Mouse (Mus musculus) lung, postnatal 14 days (tissue): ENCODE measurements around the gene Tent5c.

Experiments
- DNase-seq: peaks from one replicate; pipeline ENCODE4 v3.0.0; 2021

Gene Tent5c

DNA sequence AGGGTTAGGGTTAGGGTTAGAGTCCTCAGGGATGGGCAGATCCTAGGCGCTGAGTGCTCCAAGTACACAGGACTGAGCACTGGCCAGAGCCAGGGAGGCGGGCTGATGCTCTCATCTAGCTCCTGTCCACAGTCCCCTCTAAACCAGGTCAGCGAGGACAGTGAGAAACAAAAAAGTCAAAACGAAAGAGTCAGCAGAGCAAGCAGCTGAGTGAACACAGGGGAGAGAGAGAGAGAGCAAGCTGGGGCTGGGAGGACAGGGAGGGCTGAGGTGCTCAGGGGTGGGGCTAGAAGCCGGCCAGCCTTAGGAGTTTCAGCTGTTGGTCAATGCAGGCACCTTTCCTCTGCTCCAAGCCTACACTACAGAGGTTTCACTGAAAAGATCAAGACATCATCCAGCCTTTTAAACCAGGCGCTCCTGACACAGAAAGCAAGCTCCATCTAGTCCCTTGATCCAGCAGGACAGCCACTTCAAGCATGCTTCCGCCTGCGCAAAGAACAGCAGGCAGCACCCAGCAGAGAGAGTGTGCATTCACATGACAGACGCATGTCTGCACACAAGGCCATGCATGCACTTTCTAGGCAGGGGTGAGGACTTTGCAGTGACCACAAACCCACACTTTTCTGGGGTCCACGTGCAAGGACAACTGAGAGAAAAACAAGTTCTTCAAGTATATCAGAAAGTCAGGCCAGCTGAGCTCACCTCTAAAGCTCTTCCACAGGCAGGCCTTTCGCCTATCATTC lies 3.6 kb downstream of the Tent5c start:
- no peak for DNase-seq

DNA sequence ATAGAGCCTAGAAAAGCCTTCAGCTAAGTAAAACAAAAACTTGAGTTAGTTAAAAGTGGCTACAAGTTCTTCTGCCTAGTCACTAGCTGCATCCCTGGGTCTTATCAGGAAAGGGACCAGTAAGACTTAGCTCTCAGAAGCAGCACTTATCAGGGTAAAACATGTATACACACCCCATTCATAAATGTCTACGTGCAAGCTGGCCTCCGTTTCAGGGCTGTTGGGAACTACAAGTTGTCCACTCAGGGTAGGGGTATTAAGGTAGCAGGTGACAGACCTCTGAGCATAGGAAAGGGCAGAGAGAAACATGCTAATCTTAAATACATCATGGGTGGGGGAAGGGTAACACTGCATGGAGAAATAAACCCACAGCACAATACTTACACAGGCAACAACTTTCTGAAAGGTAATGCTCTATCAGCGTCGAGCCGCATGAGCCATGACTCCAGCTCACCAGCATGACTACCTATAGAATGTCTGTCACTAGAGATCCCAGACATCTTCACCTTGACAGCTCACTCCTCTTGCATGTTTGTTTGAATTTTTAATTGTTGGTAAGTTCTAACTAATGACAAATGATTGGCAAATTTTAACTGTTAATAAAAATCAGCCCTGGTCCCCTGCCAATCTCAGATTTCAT lies 6.0 kb downstream of the Tent5c start:
- DNase-seq, result no peak

- no peak for DNase-seq
These were observed 6.7 kb downstream of the Tent5c start for GRCm38 (mm10) chr3:100482324-100482911.

GRCm38 (mm10) chr3:100480251-100481005 lies 8.7 kb downstream of the Tent5c start:
- no peak for DNase-seq

GRCm38 (mm10) chr3:100474950-100475472 lies 14.1 kb downstream of the Tent5c start:
- DNase-seq, result no peak

- no peak for DNase-seq
These were observed 14.6 kb downstream of the Tent5c start for GRCm38 (mm10) chr3:100474536-100474935.

- no peak for DNase-seq
These were observed 16.0 kb downstream of the Tent5c start for GRCm38 (mm10) chr3:100473146-100473545.

DNA sequence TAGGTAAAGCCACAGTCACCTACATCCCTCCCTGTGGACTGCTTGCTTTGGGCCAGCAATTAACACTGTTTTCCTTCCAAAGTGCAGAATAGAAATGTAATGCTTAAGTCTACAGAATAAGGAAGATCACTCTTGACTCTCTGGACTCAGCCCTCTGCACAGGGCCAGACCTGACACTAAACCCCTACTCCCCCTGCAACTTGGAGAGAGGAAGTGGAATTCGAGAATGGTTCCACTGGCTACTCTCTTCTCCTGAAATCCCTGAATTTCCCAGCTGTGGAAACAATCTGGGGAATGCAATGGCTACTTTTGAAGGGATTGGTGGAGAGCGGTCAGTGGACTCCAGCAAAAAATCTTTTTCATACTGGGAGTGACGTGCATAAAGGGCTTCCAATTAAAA lies 18.2 kb downstream of the Tent5c start:
- DNase-seq, result no peak

DNA sequence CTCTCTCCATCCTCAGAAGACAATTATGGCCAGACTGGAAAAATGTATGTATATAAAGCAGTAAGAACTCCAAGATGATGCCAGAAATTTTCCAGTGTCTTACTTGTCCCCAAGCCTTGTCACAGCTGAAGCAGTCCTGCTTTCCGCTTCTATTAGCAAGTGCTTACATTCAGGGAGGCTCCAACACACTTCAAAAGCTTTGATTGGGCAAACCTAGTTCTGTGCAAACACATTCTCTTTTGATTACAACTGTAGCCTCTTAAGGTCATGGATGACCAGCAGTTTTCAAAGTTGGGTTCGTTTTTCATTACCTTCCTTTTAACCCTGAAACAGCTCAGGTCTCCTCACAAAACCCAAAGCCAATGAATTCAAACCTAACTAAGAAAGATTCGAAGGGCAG lies 19.0 kb downstream of the Tent5c start:
- DNase-seq, result no peak

DNA sequence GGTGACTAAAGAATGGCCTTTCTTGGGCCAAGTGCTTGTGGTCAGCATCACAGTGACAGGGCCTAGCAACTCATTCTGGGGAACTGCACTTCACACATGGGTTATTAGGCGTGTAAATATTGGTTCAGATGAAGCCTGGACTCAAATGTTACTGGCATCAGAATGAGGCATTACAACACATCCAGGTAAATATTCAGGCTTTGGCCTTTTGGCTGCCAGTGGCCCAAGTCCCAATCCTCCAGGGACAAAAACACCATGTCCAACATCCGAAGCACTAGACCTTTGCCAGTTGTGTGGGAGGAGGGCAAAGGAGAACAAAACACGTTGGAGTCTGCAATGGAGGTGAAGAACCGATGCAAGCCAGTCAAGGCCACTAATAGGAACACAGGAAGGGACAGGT lies 22.6 kb downstream of the Tent5c start:
- DNase-seq, result no peak

- DNase-seq, result no peak
These were observed 24.5 kb downstream of the Tent5c start for GRCm38 (mm10) chr3:100464596-100464995.

DNA sequence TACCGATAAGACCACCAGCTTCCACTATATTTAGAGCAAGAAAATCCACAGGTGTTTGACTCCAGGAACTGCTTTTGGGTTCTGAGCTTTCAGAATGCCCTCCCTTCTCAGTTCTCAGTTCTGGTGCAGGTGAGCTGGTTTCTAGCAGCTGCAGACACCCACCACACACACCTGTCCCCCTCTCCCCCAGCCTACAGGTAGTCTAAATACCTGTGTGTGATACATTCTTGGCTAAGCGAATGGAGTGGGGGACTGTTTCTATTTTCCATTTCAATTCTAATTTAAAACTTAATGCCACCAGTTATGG lies 25.2 kb downstream of the Tent5c start:
- no peak for DNase-seq

DNA sequence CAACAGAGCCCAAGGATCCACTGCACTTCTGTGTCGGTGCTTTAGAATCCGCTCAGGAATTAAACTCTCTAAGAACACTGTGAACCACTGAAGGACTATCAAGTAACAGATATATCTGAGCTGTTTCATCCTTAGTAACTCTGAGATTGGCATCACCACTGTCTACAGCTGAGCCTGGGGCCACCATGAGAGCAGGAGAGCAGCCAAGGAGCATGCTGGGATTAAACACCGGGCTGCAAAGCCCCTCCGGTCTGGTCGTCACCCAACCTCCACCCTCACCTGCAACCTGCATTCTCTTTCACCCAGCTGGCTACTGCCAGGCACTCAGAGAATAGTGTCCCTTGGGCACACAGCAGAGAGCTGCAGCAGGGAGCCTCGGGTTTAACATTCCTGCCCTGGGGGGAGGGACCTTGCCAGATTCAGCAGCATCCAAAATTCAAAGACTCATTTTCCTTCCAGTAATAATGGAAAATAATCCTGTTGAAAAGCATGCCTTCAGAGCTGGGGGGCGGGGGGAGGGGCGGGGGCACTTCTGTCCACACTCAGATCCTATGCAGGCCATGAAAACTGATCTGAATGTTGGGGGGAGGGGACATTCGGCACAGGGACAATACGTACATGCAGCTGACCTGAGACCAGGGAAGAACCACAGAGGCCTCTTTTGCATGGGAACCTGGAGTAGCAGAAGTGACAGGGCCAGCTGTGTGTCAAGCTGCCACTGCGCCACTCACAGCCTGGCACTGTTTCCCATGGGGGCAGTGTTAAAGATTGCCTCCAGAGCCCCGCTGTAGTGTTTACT lies 25.8 kb downstream of the Tent5c start:
- no peak for DNase-seq

GRCm38 (mm10) chr3:100462235-100463083 lies 26.7 kb downstream of the Tent5c start:
- no peak for DNase-seq

DNA sequence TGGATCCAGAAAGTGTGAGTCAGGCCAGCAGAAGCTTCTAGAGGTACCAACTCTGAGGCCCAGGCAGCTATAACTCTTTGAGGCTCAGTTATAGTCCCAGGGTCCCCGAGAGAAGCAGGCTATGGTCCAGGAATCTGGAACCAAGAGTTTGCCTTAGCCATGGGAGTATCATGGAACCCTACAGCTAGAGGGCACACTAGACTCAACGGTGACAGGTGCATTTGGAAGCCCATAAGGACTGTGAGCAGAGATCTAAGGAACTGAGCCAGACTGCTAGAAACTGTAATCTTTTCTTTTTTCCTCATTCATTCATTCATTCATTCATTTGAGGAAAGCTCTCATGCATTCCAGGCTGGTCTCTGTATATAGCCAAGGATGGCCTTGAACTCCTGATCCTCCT lies 28.6 kb downstream of the Tent5c start:
- DNase-seq, result no peak

DNA sequence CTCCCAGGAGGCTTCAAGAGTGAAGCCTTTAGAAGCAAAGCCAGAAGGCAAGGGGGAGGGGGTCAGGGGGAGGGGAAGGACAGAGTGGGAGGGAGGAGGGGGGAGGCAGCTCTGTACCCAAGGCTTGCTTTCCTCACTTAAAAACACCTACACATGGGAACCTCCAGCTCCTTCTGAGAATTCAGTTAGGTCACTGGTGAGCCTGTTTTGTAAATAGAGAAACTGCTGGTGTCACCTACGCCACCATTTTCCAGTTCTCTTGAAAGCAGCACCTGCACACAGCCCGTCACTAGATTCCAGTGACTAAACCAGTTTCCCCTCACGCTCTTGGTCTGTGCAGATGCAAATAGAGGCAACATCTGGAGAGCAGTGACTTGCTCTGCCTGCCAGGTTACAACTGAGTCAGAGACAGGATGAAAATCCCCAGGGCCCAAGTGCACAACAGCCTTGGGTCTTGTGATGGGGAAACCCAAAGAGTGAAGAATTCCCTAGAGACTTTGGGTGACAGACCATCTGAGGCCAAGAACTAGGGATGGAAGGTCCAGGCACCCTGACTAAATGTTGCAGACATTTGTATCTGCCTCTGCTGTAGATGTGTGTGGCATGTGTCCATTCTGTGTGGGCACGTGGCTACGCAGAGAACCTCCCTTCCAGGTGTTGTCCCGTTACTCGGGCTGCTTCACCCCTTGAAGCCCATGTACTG lies 45.2 kb downstream of the Tent5c start:
- DNase-seq, result no peak

DNA sequence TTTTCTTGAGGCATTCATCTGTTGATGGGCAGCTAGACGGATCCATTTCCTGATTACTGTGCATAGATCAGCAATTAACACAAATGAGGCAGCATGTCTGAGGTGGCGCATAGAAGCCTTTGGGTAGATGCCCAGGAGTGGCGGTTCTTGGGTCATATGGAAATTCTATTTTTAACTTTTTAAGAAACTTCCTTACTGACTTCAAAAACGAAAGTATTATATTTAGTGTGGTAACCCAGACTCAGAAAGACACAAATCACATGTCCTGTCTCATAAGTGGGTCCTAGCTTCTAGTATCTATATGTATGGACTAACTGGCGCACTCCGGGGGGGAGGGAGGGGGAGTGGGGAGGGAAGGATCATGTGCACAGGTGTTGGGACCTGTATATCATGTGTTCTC lies 46.6 kb downstream of the Tent5c start:
- DNase-seq, result no peak

- no peak for DNase-seq
These were observed 48.4 kb downstream of the Tent5c start for GRCm38 (mm10) chr3:100440754-100441153.

- peak; percentile 21 for DNase-seq
These were observed 49.1 kb downstream of the Tent5c start for GRCm38 (mm10) chr3:100440009-100440408.

GRCm38 (mm10) chr3:100439088-100439487 lies 50.0 kb downstream of the Tent5c start:
- DNase-seq, result no peak

DNA sequence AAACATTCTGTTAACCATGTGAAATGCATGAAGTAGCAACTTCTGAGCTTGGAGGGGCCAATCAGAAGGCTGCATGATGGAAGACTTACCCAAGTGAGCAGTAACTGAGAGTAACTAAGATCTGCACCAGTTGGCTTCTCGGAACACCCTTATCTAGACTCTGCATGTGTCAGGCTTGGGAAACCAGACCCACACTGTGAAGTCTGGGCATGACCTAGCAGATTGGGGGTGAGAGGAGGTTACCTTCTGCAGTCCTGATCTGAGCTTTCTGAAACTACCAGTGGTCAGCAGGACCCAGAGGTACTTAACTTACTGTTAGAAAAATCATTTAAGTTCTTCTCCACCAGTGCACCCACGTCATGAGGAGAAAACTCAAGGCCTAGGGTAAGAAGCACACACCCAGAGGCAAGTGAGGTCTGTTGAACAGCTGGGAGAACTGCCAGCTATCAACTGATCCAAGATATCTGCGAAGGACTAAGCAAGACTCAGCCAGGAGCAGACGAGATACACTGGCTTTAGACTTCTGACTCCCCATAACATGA lies 50.6 kb downstream of the Tent5c start:
- no peak for DNase-seq
